Mouse (Mus musculus) C2C12 (cell line): ENCODE results near the gene Tapbpl. TPM values are rescaled to one million over a fixed set of nuclear protein-coding genes. Genes with fewer than 3 reads are reported as not detected.

ENCODE experiments used
- H3K27me3 ChIP-seq: one replicate; pipeline ENCODE4 v1.6.1; 2011; ENCODE audit not compliant: control insufficient read depth, insufficient read depth, insufficient read length
- H3K36me3 ChIP-seq: one replicate; pipeline ENCODE4 v1.6.1; 2011; ENCODE audit not compliant: control insufficient read depth, insufficient read depth
- H3K4me3 ChIP-seq: one replicate; pipeline ENCODE4 v1.5.1; 2011; ENCODE audit warnings: mild to moderate bottlenecking, control low read depth; ENCODE audit not compliant: poor library complexity, insufficient read depth, severe bottlenecking
- H3K79me2 ChIP-seq: one replicate; pipeline ENCODE4 v1.6.1; 2011; ENCODE audit not compliant: control insufficient read depth, insufficient read depth
- H3K79me3 ChIP-seq: one replicate; pipeline ENCODE4 v1.6.1; 2011; ENCODE audit warnings: low read depth, control low read depth
- H3ac ChIP-seq: one replicate; pipeline ENCODE3; 2011; ENCODE audit warnings: low read depth; ENCODE audit not compliant: control insufficient read depth, insufficient read length
- CEBPB ChIP-seq: IDR thresholded peaks from one replicate; pipeline ENCODE4 v1.6.1; 2011; ENCODE audit warnings: low read depth, mild to moderate bottlenecking, control low read depth, moderate library complexity
- CTCF ChIP-seq: IDR thresholded peaks from one replicate; pipeline ENCODE4 v1.5.1; 2011; ENCODE audit not compliant: control insufficient read depth, insufficient read depth, insufficient read length
- FOSL1 ChIP-seq: IDR thresholded peaks from one replicate; pipeline ENCODE4 v1.8.0; 2011; ENCODE audit warnings: mild to moderate bottlenecking, low read length; ENCODE audit not compliant: poor library complexity, insufficient read depth, severe bottlenecking
- MAX ChIP-seq: IDR thresholded peaks from one replicate; pipeline ENCODE4 v1.6.1; 2011; ENCODE audit warnings: mild to moderate bottlenecking, control low read depth
- MYOD1 ChIP-seq: IDR thresholded peaks from one replicate; pipeline ENCODE4 v1.6.1; 2011; ENCODE audit warnings: low read depth; ENCODE audit not compliant: control insufficient read depth, insufficient read length
- MYOG ChIP-seq: IDR thresholded peaks from one replicate; pipeline ENCODE4 v1.6.1; 2011; ENCODE audit not compliant: control insufficient read depth, insufficient read length; ENCODE audit errors: extremely low read depth
- USF1 ChIP-seq: IDR thresholded peaks from one replicate; pipeline ENCODE4 v1.6.1; 2011; ENCODE audit warnings: low read depth, mild to moderate bottlenecking, control low read depth, moderate library complexity
- polyA plus RNA-seq: library from polyadenylated mRNA; unstranded; fragments of >200 nt; fragmentation: generic; extraction: Trizol; gene quantifications from one replicate; pipeline ENCODE4 v1.2.1, GENCODE M21; 2012; ENCODE audit warnings: missing spikeins

Gene Tapbpl
- polyA plus RNA-seq, 1 experiment: 2.3 TPM

DNA sequence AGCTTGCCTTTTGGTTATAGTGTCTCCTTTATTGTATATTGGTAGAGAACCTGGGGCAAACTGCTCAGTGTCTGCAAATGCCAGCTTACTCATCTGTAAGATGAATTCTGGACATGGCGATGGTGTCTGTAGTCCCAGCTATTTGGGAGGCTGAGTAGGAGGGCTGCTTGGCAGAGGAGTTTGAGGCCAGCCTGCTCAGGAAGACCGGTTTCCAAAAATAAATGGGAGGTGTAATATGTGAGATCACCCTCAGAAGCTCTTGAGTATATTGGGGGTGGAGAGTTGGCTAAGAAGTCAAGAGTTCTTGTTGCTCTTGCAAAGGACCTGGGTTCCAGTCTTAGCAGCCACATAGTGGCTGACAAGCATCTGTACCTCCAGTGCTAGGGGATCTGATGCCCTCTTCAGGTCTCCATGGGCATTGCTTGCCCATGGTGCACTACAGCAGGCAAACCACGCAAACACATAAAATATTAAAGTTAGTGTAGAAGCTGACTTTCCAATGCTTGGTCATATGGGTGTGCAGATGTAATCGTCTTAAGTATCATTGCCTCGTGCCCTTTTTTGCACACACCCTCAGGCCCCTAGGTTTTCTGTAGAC, 6.0 kb downstream of the Tapbpl start:
- Histone ChIP-seq H3K79me2 (no peaks in the 10 kb centered on the region), H3K4me3 (no peak overlapping the region), H3K27me3 (no peaks in the 10 kb centered on the region), H3K36me3 (no peaks in the 10 kb centered on the region), H3K79me3 (no peaks in the 10 kb centered on the region), H3ac (no peak overlapping the region)
- no peak for TF ChIP-seq MYOG
- no peak for TF ChIP-seq CTCF
- no peak for TF ChIP-seq CEBPB
- TF ChIP-seq FOSL1: no peak
- TF ChIP-seq USF1: no peak
- TF ChIP-seq MAX: no peak
- no peak for TF ChIP-seq MYOD1

DNA sequence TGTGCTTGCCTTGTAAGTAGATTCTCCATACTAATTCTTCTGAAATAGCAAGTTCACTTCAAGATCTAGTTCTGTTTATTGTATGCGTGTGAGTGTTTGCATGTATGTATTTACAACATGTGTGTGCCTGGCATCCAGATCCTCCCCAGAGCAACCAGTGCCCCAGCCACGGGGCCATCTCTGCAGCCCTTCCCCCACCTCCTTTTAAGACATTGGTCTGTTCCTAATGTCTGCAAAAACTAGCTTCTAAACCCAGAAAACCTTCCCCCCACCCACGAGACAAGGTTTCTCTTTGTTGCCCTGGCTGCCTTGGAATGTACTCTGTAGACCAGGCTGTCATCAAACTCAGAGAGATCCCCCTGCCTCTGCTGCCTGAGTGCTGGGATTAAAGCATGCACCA, 9.1 kb downstream of the Tapbpl start:
- Histone ChIP-seq H3K79me3 (no peaks in the 10 kb centered on the region), H3ac (no peak overlapping the region), H3K79me2 (no peaks in the 10 kb centered on the region), H3K36me3 (no peaks in the 10 kb centered on the region), H3K4me3 (no peak overlapping the region), H3K27me3 (no peaks in the 10 kb centered on the region)
- no peak for TF ChIP-seq USF1
- TF ChIP-seq MYOG: no peak
- TF ChIP-seq FOSL1: no peak
- no peak for TF ChIP-seq CTCF
- no peak for TF ChIP-seq MYOD1
- TF ChIP-seq MAX: no peak
- TF ChIP-seq CEBPB: no peak

DNA sequence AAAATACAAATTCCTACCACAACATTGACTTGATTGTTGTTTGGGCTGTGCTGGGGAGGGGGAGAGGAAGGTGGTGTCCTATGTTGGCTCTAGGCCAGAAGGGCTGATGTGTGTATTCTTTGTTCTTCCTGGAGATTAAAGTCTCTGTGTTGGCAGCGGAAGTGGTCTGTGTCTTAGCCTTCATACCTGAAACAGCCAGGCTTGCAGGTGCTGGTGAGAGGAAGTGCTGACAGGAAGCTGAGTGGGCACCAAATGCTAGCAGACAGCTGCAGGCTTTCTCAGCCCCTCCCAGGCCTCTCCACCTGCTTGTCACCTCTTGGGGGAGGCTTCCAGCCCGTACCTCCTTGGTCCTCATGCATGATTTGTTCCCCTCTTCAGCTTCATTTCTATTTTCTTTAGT, 9.5 kb downstream of the Tapbpl start:
- Histone ChIP-seq H3K79me2 (no peaks in the 10 kb centered on the region), H3K36me3 (no peaks in the 10 kb centered on the region), H3K79me3 (no peaks in the 10 kb centered on the region), H3K27me3 (no peaks in the 10 kb centered on the region), H3ac (no peak overlapping the region), H3K4me3 (no peak overlapping the region)
- TF ChIP-seq CEBPB (no peak), MAX (no peak), USF1 (no peak), MYOD1 (no peak), CTCF (no peak), FOSL1 (no peak), MYOG (no peak)

- H3K79me3 ChIP-seq: no peaks in the 10 kb centered on the region
- no peaks in the 10 kb centered on the region for H3K27me3 ChIP-seq
- H3K36me3 ChIP-seq: no peaks in the 10 kb centered on the region
- H3ac ChIP-seq: no peak overlapping the region
- no peak overlapping the region for H3K4me3 ChIP-seq
- no peaks in the 10 kb centered on the region for H3K79me2 ChIP-seq
- TF ChIP-seq CTCF (no peak), USF1 (no peak), MYOD1 (no peak)
Observed at GRCm38 (mm10) chr6:125221115-125221745, 10.4 kb downstream of the Tapbpl start.

- H3K79me3 ChIP-seq: no peaks in the 10 kb centered on the region
- H3ac ChIP-seq: no peak overlapping the region
- no peaks in the 10 kb centered on the region for H3K27me3 ChIP-seq
- H3K79me2 ChIP-seq: no peaks in the 10 kb centered on the region
- TF ChIP-seq CTCF: peak; percentile 5
- no peak for TF ChIP-seq CEBPB
- no peaks in the 10 kb centered on the region for H3K36me3 ChIP-seq
- H3K4me3 ChIP-seq: no peak overlapping the region
Observed at GRCm38 (mm10) chr6:125218963-125219362, 12.7 kb downstream of the Tapbpl start.

DNA sequence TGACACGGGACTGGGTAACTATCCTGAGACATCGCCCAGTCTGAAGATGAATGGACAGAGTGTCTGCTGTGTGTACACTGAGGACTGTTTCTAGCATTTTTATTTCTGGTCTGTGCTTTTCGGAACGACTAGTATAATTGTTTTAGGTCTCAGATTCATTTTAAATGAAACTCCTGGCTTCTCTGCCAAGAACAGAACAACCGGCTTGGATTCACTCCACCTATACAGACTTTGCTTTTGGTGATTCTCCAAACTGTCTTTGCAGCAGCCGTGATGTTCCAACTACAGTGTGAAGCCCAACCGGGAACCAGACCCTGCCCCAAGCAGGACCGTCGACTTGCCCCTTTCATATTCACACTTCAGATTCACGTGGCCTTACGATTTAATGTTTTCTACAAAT, 13.8 kb downstream of the Tapbpl start:
- H3K4me3 ChIP-seq: no peak overlapping the region
- H3ac ChIP-seq: no peak overlapping the region
- H3K79me2 ChIP-seq: no peaks in the 10 kb centered on the region
- no peaks in the 10 kb centered on the region for H3K79me3 ChIP-seq
- no peak for TF ChIP-seq MYOD1
- TF ChIP-seq CEBPB: no peak
- TF ChIP-seq USF1: no peak
- TF ChIP-seq CTCF: no peak
- no peak for TF ChIP-seq MYOG
- TF ChIP-seq FOSL1: no peak
- TF ChIP-seq MAX: no peak
- H3K36me3 ChIP-seq: no peaks in the 10 kb centered on the region
- peaks cover 5% of the 10 kb centered on the region for H3K27me3 ChIP-seq
